Mouse (Mus musculus): ENCODE data around the gene Gm20683.

DNA sequence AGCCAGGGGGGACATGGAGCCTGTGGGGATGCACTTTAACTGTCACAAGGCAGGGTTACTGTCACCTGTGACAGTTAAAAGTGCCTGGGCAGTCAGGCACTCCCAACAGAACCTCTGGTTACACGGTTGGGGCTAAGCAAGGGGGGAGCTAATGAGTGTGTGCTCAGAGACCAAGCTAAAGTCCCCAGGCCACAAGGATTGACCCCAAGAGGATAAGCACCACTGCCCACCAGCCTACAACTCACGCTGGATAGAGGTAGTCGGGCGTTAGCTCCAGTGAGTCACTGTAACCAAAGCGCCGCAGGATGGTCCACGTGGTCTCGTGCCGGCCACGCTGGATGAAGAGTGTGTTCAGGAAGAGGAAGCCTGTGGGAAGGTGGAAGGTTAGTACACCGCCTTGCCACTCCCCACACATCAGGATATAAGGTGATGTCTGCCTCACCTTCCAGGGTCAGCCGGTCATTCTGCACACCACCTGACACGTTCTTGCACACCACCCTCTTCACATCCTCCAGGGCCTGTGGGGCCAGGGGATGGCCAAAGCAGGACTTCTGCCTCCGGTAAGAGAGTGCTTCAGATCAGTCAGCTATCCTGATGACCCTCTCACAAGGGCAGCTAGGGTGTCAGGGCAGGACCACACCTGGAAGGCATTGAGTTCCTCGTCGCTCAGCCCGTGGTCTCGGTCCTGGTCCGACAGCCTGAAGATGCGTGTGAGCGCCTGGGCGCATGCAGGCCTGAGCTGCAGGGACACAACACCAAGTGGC is at the start of gene Gm20683:
- TF ChIP-seq CTCF (IDR thresholded peaks at IDR 0.05; ENCODE audit: low read depth) (no peak), EP300 (IDR thresholded peaks at IDR 0.05; ENCODE audit: low read depth) (no peak)

All from heart, postnatal 0 days (tissue).